Mouse (Mus musculus) heart, embryonic 12.5 days (tissue): Measurements from ENCODE around the gene Kcng3. TPM values are rescaled to one million over a fixed set of nuclear protein-coding genes. Genes with fewer than 3 reads are reported as not detected.

Experiments
- ATAC-seq: fragments of 200-750 bp; cut with Nextera tagmentation; 2 replicates; pipeline ENCODE4 v1.8.0; 2017; ENCODE audit warnings: moderate TSS enrichment, moderate library complexity; ENCODE audit not compliant: insufficient number of reproducible peaks, low FRiP score
- H3K27ac ChIP-seq: fragments of 300-500 bp; sonication (generic); 2 replicates; pipeline ENCODE4 v1.5.1; 2016; ENCODE audit warnings: mild to moderate bottlenecking, moderate library complexity; ENCODE audit not compliant: poor library complexity, severe bottlenecking
- H3K27me3 ChIP-seq: fragments of 300-500 bp; sonication (generic); replicated peaks from 2 replicates; pipeline ENCODE4 v1.6.1; 2016; ENCODE audit warnings: mild to moderate bottlenecking, moderate library complexity
- H3K36me3 ChIP-seq: fragments of 300-500 bp; sonication (generic); 2 replicates; pipeline ENCODE4 v1.6.1; 2016; ENCODE audit warnings: mild to moderate bottlenecking, moderate library complexity
- H3K4me1 ChIP-seq: fragments of 300-500 bp; sonication (generic); replicated peaks from 2 replicates; pipeline ENCODE4 v1.6.1; 2016; ENCODE audit warnings: mild to moderate bottlenecking
- H3K4me2 ChIP-seq: fragments of 300-500 bp; sonication (generic); 2 replicates; pipeline ENCODE4 v1.6.1; 2016; ENCODE audit warnings: mild to moderate bottlenecking, moderate library complexity
- H3K4me3 ChIP-seq: fragments of 300-500 bp; sonication (generic); 2 replicates; pipeline ENCODE4 v1.5.1; 2016; ENCODE audit warnings: mild to moderate bottlenecking
- H3K9ac ChIP-seq: fragments of 300-500 bp; sonication (generic); 2 replicates; pipeline ENCODE4 v1.6.1; 2016; ENCODE audit warnings: mild to moderate bottlenecking, moderate library complexity
- H3K9me3 ChIP-seq: fragments of 300-500 bp; sonication (generic); replicated peaks from 2 replicates; pipeline ENCODE4 v1.6.1; 2016; ENCODE audit warnings: mild to moderate bottlenecking, moderate library complexity
- whole genome bisulfite sequencing: fragments of 180-500 bp; shearing (Covaris S2); methylation state at CpG from one replicate; pipeline ENCODE4 v1.1.7; 2016; 5-methylcytosine and 5-hydroxymethylcytosine counted together
- polyA plus RNA-seq: library from polyadenylated mRNA; unstranded; fragments of >200 nt; fragmentation: Nextera tagmentation; extraction: Ambion mirVana; gene quantifications from 2 replicates; pipeline ENCODE4 v1.2.1, GENCODE M21; 2016

Kcng3 gene
- polyA plus RNA-seq, 1 experiment from 2014 or later: not detected

DNA sequence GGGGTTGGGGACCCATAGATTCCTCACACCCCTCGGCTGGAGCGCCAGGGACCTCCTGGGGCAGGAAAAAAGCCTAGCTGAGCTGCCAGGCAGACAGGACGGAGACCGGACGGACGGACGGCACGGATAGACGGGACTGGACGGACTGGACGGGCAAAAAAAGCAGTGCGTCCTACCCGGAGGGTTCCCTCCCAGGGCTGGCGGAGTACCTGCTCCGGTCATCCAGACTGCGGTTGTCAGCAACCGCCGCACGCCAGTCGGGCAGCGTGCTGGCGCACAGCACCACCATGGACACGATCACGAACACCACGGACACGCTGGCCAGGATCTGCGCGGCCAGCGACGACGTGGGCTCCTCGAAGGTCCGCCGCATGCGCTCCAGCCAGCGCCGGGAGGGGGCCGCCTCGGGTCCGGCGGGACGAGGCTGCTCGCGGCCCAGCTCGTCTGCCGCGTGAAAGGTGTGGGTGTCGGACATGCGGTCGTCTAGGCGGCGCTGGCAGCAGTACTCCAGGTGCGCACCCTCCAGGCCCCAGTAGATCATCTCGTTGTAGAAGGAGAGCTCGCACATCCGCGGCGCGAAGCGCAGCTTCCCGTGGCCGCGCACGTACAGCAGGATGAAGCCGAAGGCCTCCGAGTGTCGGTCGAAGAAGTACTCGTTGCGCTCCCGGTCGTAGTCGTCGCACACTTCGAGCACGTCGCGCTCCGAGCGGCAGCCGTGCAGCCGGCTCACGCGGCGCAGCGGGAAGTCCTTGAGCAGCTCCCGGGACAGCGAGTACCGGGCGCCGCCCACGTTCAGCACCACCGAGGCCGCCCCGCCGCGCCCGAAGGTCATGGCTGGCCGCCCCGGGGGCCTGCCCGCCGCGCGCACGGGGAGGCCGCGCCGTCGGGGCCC, 662 bp downstream of the Kcng3 start:
- Histone ChIP-seq H3K27ac (no peak overlapping the region), H3K4me3 (peak overlapping the region; percentile 65), H3K36me3 (no peaks in the 10 kb centered on the region), H3K9ac (peak overlapping the region; percentile 63), H3K9me3 (peaks cover 5% of the 10 kb centered on the region; the same call in 1 of the 2 replicates), H3K4me1 (peaks cover 31% of the 10 kb centered on the region), H3K4me2 (peak overlapping the region; percentile 96), H3K27me3 (peaks cover 70% of the 10 kb centered on the region)
- WGBS: 2% methylated on average over 109 of the region's 109 CpGs
- peak; percentile 33; the same call in 1 of the 2 replicates for ATAC-seq

DNA sequence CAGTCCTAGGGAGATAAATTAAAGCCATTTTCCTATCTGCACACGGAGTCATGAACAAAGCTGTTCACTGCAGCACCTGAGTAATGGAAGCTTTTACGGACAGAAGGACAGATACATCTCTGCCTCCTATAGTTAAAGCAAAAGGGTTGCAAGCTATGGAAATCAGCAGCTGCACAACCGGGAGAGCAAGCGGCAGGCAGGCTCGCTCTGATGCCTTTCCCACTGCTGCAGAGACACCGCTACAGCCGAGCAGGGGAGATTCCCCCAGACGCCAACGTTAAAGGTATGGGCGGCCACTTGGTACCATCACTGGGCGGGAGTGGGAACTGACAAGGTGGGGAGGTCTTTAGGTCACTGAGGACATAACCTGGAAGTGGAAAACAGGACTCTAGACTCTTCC, 17.8 kb downstream of the Kcng3 start:
- 23% methylated on average over 11 of the region's 11 CpGs for WGBS
- no peak overlapping the region for H3K9ac ChIP-seq
- peak overlapping the region; percentile 49 for H3K4me2 ChIP-seq

DNA sequence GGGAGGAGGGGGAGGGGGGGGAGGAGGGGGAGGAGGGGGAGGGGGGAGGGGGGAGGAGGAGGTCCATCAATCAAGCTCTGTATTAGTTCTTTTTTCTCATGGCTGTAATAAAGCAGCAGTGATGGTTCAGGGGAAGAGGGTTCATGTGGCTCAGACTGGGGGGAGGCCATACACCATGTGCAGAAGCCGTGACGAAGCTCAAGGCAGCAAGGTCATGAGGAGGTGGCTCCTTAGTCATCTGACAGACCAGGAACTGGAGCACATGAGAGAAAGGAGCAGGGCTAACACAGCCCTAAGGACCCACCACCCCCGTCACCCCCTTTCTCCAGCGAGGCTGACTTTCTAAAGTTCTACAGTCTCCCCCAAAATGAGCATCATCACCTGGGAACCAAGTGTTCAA, 22.2 kb downstream of the Kcng3 start:
- Histone ChIP-seq H3K9me3 (peaks cover 11% of the 10 kb centered on the region; the same call in 1 of the 2 replicates), H3K27ac (no peak overlapping the region), H3K27me3 (no peaks in the 10 kb centered on the region), H3K4me1 (no peaks in the 10 kb centered on the region), H3K4me2 (no peak overlapping the region), H3K9ac (no peak overlapping the region), H3K36me3 (no peaks in the 10 kb centered on the region), H3K4me3 (no peak overlapping the region)
- ATAC-seq: no peak
- 88% methylated on average over 4 of the region's 4 CpGs for WGBS

More for the DNA sequence above, 17.8 kb downstream of the Kcng3 start:
- Histone ChIP-seq H3K27ac (no peak overlapping the region), H3K4me1 (no peaks in the 10 kb centered on the region), H3K4me3 (peak overlapping the region; percentile 14; the same call in 1 of the 2 replicates), H3K27me3 (no peaks in the 10 kb centered on the region), H3K36me3 (no peaks in the 10 kb centered on the region), H3K9me3 (peaks cover 6% of the 10 kb centered on the region; the same call in 1 of the 2 replicates)
- no peak for ATAC-seq

DNA sequence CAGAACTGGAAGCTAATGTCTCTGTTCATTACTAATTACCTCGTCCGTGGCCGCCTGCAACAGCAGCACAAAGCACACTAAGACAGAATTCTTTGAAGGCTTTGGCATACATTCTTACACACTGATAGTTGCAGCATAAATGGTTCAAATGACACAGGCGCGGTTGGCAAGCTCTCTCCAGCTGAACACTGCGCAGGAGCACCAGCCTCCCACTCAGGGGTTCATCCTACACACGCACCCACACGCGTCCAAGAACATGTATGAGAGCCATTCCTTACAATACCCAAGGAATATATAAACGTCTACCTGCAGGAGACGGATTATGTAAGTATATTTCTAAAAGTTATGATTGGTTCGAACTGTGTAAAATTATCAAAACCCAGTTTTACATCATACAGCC, 30.7 kb downstream of the Kcng3 start:
- Histone ChIP-seq H3K27ac (no peak overlapping the region), H3K27me3 (no peaks in the 10 kb centered on the region), H3K4me3 (no peak overlapping the region), H3K9ac (no peak overlapping the region), H3K9me3 (peaks cover 10% of the 10 kb centered on the region; the same call in 1 of the 2 replicates), H3K4me1 (no peaks in the 10 kb centered on the region), H3K36me3 (no peaks in the 10 kb centered on the region), H3K4me2 (no peak overlapping the region)
- no peak for ATAC-seq
- 86% methylated on average over 12 of the region's 12 CpGs for WGBS

DNA sequence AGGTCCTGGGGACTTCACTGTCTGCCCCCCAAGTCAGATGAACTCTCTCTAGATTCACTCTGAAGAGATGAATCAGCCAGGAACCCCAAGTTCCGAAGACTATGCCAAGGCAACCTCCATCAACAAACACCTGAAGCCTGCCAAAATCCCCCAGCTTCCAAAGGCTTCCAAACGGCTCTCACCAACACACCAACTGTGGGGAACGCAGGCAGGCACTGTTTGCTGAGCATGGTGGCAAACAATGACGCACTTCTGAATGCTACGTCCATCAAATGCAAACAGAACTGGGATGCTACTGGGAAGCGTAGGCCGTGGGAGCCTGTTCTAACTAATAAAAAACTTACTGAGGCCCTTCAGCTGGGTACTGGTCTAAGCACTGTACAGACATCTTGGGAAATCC, 35.7 kb downstream of the Kcng3 start:
- ATAC-seq: no peak
- no peaks in the 10 kb centered on the region for H3K4me1 ChIP-seq
- H3K9ac ChIP-seq: no peak overlapping the region
- H3K27me3 ChIP-seq: no peaks in the 10 kb centered on the region
- 79% methylated on average over 7 of the region's 7 CpGs for WGBS
- no peaks in the 10 kb centered on the region for H3K36me3 ChIP-seq
- no peak overlapping the region for H3K4me2 ChIP-seq
- no peak overlapping the region for H3K27ac ChIP-seq
- H3K4me3 ChIP-seq: no peak overlapping the region
- no peaks in the 10 kb centered on the region for H3K9me3 ChIP-seq

DNA sequence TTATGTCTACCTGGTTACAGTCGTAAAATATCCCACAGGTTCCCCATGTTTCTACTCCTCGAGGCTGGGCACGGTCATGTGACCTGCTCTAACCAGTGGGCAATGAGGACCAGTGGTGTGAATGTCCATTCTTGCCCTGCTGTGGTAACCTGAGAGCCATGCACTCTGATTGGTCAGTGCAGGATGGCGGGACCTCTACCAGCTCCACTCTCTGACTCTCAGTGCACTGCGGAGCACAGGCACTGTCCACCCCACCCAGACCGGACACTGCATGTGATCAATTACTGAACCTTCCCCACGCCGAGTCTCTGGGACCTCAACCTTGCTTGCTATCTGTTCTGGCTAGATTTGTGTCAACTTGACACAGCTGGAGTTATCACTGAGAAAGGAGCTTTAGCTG, 37.2 kb downstream of the Kcng3 start:
- ATAC-seq: no peak
- Histone ChIP-seq H3K27ac (no peak overlapping the region), H3K9me3 (no peaks in the 10 kb centered on the region), H3K4me1 (no peaks in the 10 kb centered on the region), H3K4me3 (no peak overlapping the region), H3K36me3 (no peaks in the 10 kb centered on the region), H3K9ac (no peak overlapping the region), H3K27me3 (no peaks in the 10 kb centered on the region), H3K4me2 (no peak overlapping the region)
- WGBS: 68% methylated on average over 8 of the region's 8 CpGs

DNA sequence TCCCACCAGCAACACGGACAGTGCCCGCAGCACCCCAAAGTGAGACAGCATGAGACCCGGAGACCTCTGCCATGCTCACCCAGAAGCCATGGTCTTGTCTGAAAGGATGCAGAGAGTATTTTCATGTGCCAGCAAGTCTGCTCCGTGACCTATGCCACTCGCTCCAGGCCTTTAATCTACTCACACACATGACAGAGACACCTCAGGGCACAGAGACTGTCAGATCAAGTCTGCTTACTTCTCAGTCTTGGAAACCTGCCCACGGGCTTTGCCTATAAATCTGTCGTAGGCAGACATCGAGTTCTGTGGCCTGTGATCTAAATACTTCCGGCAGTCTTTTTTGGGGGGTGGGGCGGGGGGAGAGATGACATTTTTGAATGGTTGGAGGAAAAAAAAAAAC, 38.3 kb downstream of the Kcng3 start:
- Histone ChIP-seq H3K4me2 (no peak overlapping the region), H3K9ac (no peak overlapping the region), H3K27me3 (no peaks in the 10 kb centered on the region), H3K27ac (no peak overlapping the region), H3K4me3 (no peak overlapping the region), H3K36me3 (no peaks in the 10 kb centered on the region), H3K9me3 (peaks cover 6% of the 10 kb centered on the region), H3K4me1 (no peaks in the 10 kb centered on the region)
- ATAC-seq: no peak
- WGBS: 85% methylated on average over 10 of the region's 10 CpGs

DNA sequence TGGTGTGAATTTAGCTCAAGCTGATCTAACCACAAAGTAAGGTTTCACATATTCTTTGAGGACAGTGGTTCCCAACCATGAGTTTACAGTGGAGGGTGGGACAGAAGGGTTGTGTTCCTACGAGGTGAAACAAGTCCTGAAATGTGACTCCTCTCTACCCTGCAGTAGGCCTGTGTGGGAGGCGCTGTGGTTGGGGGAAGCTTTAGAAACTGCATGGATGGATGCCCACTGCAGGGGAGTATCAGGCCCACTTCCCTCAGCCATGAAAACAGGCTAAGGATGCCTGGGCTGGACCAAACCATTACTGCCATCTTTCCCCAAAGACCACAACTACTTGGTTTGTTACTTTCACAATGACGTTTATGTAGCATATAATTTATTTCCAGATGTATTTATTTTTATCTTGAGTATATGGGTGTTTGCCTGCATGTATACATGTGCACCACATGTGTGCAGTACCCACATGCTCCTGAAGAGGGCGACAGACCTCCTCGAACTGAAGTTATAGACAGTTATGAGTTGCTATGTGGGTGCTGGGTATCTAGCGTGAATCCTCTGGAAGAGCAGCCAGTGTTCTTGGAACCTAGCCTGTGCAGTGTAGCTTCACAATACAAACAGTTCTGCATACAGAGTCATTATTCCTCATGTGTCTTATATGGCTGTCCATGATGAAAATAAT, 42.9 kb downstream of the Kcng3 start:
- 80% methylated on average over 6 of the region's 6 CpGs for WGBS

DNA sequence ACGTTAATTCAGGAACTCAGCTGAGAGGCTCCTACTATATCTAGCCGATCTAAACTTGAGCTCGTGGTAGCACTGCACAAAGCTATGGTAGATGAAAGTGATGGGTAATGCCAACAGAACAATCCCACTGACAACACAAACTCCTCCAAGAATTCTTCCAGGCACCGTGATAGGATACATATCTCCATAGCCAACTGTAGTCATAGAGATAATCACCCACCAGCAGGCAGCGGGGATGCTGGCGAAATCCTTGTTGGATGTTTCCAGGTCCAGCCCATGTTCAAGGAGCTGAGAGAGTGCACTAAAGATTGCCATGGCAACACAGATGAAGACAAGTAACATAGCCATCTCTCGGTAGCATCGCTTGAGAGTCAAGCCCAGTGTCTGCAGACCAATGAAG, 44.0 kb downstream of the Kcng3 start:
- Histone ChIP-seq H3K4me2 (no peak overlapping the region), H3K4me1 (no peaks in the 10 kb centered on the region), H3K9me3 (peaks cover 6% of the 10 kb centered on the region), H3K9ac (no peak overlapping the region), H3K27ac (no peak overlapping the region), H3K36me3 (no peaks in the 10 kb centered on the region), H3K4me3 (no peak overlapping the region), H3K27me3 (no peaks in the 10 kb centered on the region)
- no peak for ATAC-seq
- 86% methylated on average over 8 of the region's 8 CpGs for WGBS

More for the DNA sequence above, 42.9 kb downstream of the Kcng3 start:
- H3K9me3 ChIP-seq: peaks cover 6% of the 10 kb centered on the region
- ATAC-seq: no peak
- no peaks in the 10 kb centered on the region for H3K27me3 ChIP-seq
- H3K36me3 ChIP-seq: no peaks in the 10 kb centered on the region
- no peak overlapping the region for H3K4me2 ChIP-seq
- no peaks in the 10 kb centered on the region for H3K4me1 ChIP-seq
- no peak overlapping the region for H3K4me3 ChIP-seq
- no peak overlapping the region for H3K9ac ChIP-seq
- no peak overlapping the region for H3K27ac ChIP-seq

DNA sequence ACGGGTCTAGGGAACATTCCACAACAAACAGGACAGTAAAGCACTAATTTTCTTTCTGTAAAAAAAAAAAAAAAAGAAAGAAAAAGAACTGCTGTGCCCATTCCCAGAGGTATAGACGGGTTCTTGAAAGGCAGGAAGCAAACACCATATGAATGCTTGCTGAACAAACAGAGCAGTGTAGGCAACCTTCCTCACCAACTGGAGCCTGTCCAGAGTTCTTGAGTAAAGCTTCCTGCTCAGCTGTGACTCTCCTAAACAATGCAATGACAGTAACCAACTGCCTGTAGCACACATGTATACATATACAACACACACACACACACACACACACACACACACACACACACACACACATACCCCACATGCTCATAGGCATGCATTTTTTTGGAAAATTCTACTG, 49.1 kb downstream of the Kcng3 start:
- no peaks in the 10 kb centered on the region for H3K27me3 ChIP-seq
- no peak overlapping the region for H3K4me2 ChIP-seq
- no peak overlapping the region for H3K27ac ChIP-seq
- H3K9ac ChIP-seq: no peak overlapping the region
- peak; percentile 53; the same call in 1 of the 2 replicates for ATAC-seq
- no peaks in the 10 kb centered on the region for H3K36me3 ChIP-seq
- 47% methylated on average over 2 of the region's 2 CpGs for WGBS
- no peaks in the 10 kb centered on the region; the same call in 1 of the 2 replicates for H3K9me3 ChIP-seq
- no peaks in the 10 kb centered on the region for H3K4me1 ChIP-seq
- H3K4me3 ChIP-seq: no peak overlapping the region

DNA sequence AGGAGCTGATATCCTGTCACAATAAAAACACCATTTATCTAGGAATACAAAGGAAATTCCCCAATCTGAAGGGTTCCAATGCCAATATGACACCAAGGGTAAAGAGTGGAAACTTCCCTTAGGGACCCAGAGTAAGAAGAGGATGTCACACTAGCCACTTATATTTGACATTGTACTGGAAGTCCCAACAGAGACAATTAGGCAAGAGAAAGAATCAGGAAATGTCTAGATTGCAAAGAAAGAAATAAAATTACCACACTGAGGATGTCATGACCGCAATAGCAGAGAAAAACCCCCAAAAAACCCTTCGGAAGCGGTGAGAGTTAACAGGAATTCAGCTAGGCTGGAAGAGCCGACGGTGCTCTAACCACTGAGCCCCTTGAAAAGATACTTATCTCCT, 51.0 kb downstream of the Kcng3 start:
- whole genome bisulfite sequencing: 83% methylated on average over 5 of the region's 5 CpGs
- ATAC-seq: no peak
- no peak overlapping the region for H3K4me2 ChIP-seq

More for the DNA sequence above, 51.0 kb downstream of the Kcng3 start:
- no peaks in the 10 kb centered on the region for H3K4me1 ChIP-seq
- no peaks in the 10 kb centered on the region; the same call in 1 of the 2 replicates for H3K9me3 ChIP-seq
- H3K27me3 ChIP-seq: no peaks in the 10 kb centered on the region
- no peak overlapping the region for H3K27ac ChIP-seq
- no peak overlapping the region for H3K9ac ChIP-seq
- H3K4me3 ChIP-seq: no peak overlapping the region
- no peaks in the 10 kb centered on the region for H3K36me3 ChIP-seq
